Comparison of ENCODE assay signal across 8 mouse cellular contexts in the genomic region with DNA sequence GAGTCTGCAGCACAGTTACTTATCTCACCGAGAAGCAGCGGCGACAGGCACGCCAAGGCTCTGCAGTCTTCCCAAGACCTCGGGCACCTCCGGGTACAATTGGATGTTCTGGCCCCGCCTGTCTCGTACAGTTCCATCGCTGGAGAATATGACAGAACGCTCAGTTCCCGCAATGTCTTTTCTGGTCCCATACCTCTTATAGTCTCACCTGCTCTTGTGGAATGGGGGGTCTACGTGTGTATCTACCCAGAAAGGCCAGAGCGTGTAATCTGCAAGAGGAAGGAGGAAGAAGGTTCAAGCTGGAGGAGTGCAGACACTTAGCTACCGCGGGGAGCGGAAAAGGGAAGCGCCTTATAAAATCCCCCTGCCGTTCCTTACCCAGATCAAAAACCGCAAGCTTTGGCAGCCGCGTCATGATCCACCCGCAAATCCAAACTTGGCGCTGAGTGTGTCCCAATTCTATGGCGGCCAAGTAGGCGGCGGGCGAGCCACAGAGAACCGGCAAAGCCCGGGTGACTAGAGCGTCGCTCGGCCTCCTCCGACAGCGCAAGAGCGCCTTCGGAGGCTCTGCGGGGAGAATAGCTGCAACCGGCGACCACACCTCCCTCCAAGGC. TPM values are rescaled to one million over a fixed set of nuclear protein-coding genes. Genes with fewer than 3 reads are reported as not detected.
DNase-seq lines count a peak whose midpoint lies in the region; ATAC-seq and TF ChIP-seq lines count a peak whose summit lies in the region.

Gene Mdp1, minus strand, starts transcription at position 549 of the 614 bp plus-strand sequence.

- no peaks in the 10 kb centered on the region for H3K9me3 ChIP-seq in lung, embryonic 15.5 days

- peak within 1 kb of the TSS; percentile 63 for H3K9ac ChIP-seq in lung, embryonic 15.5 days

- under 1% methylated on average over 39 of the region's 39 CpGs for WGBS in lung, embryonic 15.5 days
- under 1% methylated on average over 39 of the region's 39 CpGs for WGBS in olfactory bulb, adult 2 months

- TF ChIP-seq CTCF in olfactory bulb, adult 2 months (IDR thresholded peaks at IDR 0.05; ENCODE audit: insufficient read depth, low read depth, low read length): peak; percentile 84

- TF ChIP-seq POLR2A in olfactory bulb, adult 2 months (IDR thresholded peaks at IDR 0.05; ENCODE audit: insufficient read depth, low read depth, low read length): no peak

- DNase-seq in Muller cell, postnatal 12 days (ENCODE audit: inconsistent ontology term): peak; percentile 87
- DNase-seq in cerebellum, adult 8-10 months: peak; percentile 71
- peak; percentile 80 for DNase-seq in forelimb bud, embryonic 11.5 days (ENCODE audit: low read depth, low spot score)
- DNase-seq in heart, postnatal 4 days: peak; percentile 83
- peak; percentile 73 to 80 for DNase-seq in layer of hippocampus, adult 8-10 months (ENCODE audit: low spot score in 2 of 2)
- peak; percentile 54 to 58 for DNase-seq in thymus, adult 18-20 months

- peaks cover 15% of the 10 kb centered on the region; the same call in 1 of the 2 replicates for H3K4me1 ChIP-seq in lung, embryonic 15.5 days
- no peaks in the 10 kb centered on the region for H3K4me1 ChIP-seq in olfactory bulb, adult 2 months (ENCODE audit: control insufficient read depth, insufficient read depth, low read length)

- peak within 1 kb of the TSS; percentile 60 for H3K27ac ChIP-seq in lung, embryonic 15.5 days
- H3K27ac ChIP-seq in olfactory bulb, adult 2 months (ENCODE audit: insufficient read depth, low read depth, low read length): 0 out of 2 replicates have a peak within 1 kb of the TSS, but pooled peaks have one; percentile 6

- H3K4me2 ChIP-seq in lung, embryonic 15.5 days: peak within 1 kb of the TSS; percentile 58

- peak within 1 kb of the TSS; percentile 65 for H3K4me3 ChIP-seq in lung, embryonic 15.5 days
- H3K4me3 ChIP-seq in olfactory bulb, adult 2 months (ENCODE audit: insufficient read depth, low read depth, low read length): peak within 1 kb of the TSS; percentile 61

- no peaks in the 10 kb centered on the region for H3K27me3 ChIP-seq in lung, embryonic 15.5 days

- ATAC-seq in lung, embryonic 15.5 days (ENCODE audit: borderline replicate concordance, extremely low read depth, low FRiP score, low TSS enrichment): peak; percentile 94

- peaks cover 32% of the 10 kb centered on the region for H3K36me3 ChIP-seq in lung, embryonic 15.5 days

RNA-seq across cellular contexts. Expression of gene Mdp1, which starts in this region (rescaled TPM):
- 10 to 100 TPM; 63.2 to 66.7 TPM for total RNA-seq in heart, postnatal 4 days (2021)
- 10 to 100 TPM; 47.1 to 51.1 (median 49.6) TPM for total RNA-seq in layer of hippocampus, adult 8-10 months (2022)
- polyA plus RNA-seq in lung, embryonic 15.5 days (2015; fragmentation: Nextera tagmentation; extraction: Ambion mirVana): 56.5 TPM in 2 replicates
- not detected in 2 replicates for polyA plus RNA-seq in olfactory bulb, adult 2 months (2012; ENCODE audit: insufficient read depth, insufficient read length, low replicate concordance, missing spikeins)

Comparison
In these comparisons a context has a peak if more than half of its experiments do, and no peak if none do; other contexts are left out.
1. Peak in every context shown above with its lines: DNase-seq, ATAC-seq, H3K4me3 ChIP-seq and H3K27ac ChIP-seq.
2. RNA of gene Mdp1 (polyA plus RNA-seq): 56.5 TPM in lung, embryonic 15.5 days; not detected in olfactory bulb, adult 2 months; every median in the first group is over 10 times any median in the second.